Mouse (Mus musculus): ENCODE data around the gene Pank3.

GRCm38 (mm10) chr11:35798495-35798820 lies 29.2 kb downstream of the Pank3 start:
- TF ChIP-seq POLR2A (IDR thresholded peaks at IDR 0.05; ENCODE audit: control insufficient read depth, extremely low read depth, insufficient read depth, low read length, poor library complexity) (no peak), CTCF (IDR thresholded peaks at IDR 0.05; ENCODE audit: borderline replicate concordance, control insufficient read depth, extremely low read depth, insufficient read depth, low read length, poor library complexity) (no peak)
